Mouse (Mus musculus) bone marrow, adult 2 months (tissue): Measurements from ENCODE around the gene Robo1.

Source experiments
- CTCF ChIP-seq: fragments of 200-500 bp; IDR thresholded peaks from 2 replicates; pipeline ENCODE4 v1.5.1; 2011; ENCODE audit warnings: low read length, control low read depth; ENCODE audit not compliant: control insufficient read depth, insufficient read depth
- POLR2A ChIP-seq: fragments of 200-500 bp; IDR thresholded peaks from 2 replicates; pipeline ENCODE4 v1.6.1; 2011; ENCODE audit warnings: low read depth, mild to moderate bottlenecking, control low read depth, low read length, borderline replicate concordance; ENCODE audit not compliant: control insufficient read depth

GRCm38 (mm10) chr16:72383566-72383965 is 75.5 kb downstream of the Robo1 start:
- no peak for TF ChIP-seq POLR2A
- no peak for TF ChIP-seq CTCF
